Mouse (Mus musculus) spleen, adult 18-20 months (tissue): ENCODE data around the gene 4931428L18Rik.
"Not testable (repeated sequence)": the region's sequence is repeated elsewhere in the genome, so short reads cannot be mapped to it uniquely, and the experiment has no call there.

Experiments used
- DNase-seq, 2 experiments: peaks; one replicate each; pipeline ENCODE4 v3.0.0; 2022; ENCODE audit warnings: mixed read lengths in 2 of 2

The 4931428L18Rik gene

GRCm38 (mm10) chr1:31051370-31051921 is 171.0 kb downstream of the 4931428L18Rik start:
- no peak for DNase-seq

GRCm38 (mm10) chr1:31049954-31050652 is 172.4 kb downstream of the 4931428L18Rik start:
- no peak for DNase-seq

- DNase-seq, result no peak
These were observed 179.3 kb downstream of the 4931428L18Rik start for GRCm38 (mm10) chr1:31043208-31043607.

GRCm38 (mm10) chr1:31042793-31043192 is 179.7 kb downstream of the 4931428L18Rik start:
- no peak for DNase-seq

GRCm38 (mm10) chr1:31033851-31034534 is 188.5 kb downstream of the 4931428L18Rik start:
- DNase-seq, result no peak

GRCm38 (mm10) chr1:31032351-31032750 is 190.1 kb downstream of the 4931428L18Rik start:
- no peak for DNase-seq

GRCm38 (mm10) chr1:31023173-31023572 is 199.3 kb downstream of the 4931428L18Rik start:
- no peak for DNase-seq

GRCm38 (mm10) chr1:31019283-31019682 is 203.2 kb downstream of the 4931428L18Rik start:
- no peak for DNase-seq

GRCm38 (mm10) chr1:31017377-31017776 is 205.1 kb downstream of the 4931428L18Rik start:
- no peak for DNase-seq

GRCm38 (mm10) chr1:31016068-31016467 is 206.4 kb downstream of the 4931428L18Rik start:
- no peak for DNase-seq

- DNase-seq, result no peak
These were observed 207.2 kb downstream of the 4931428L18Rik start for GRCm38 (mm10) chr1:31015261-31015660.

- not testable (repeated sequence) for DNase-seq
These were observed 244.6 kb downstream of the 4931428L18Rik start, which contains the start of gene AC153137.1 for GRCm38 (mm10) chr1:30977868-30978267. Gene AC153137.1 (minus strand): TSS chr1:30977968.

GRCm38 (mm10) chr1:30977239-30977638 is 245.2 kb downstream of the 4931428L18Rik start:
- DNase-seq, result not testable (repeated sequence)

GRCm38 (mm10) chr1:30951795-30952194 is 270.7 kb downstream of the 4931428L18Rik start:
- DNase-seq, result no peak

GRCm38 (mm10) chr1:30950456-30950835 is 272.0 kb downstream of the 4931428L18Rik start:
- no peak for DNase-seq

- DNase-seq, result peak; percentile 93 to 94
These were observed 272.6 kb downstream of the 4931428L18Rik start for GRCm38 (mm10) chr1:30949710-30950455.

GRCm38 (mm10) chr1:30948950-30949639 is 273.4 kb downstream of the 4931428L18Rik start:
- peak; percentile 43 to 62 for DNase-seq

GRCm38 (mm10) chr1:30948361-30948949 is 274.0 kb downstream of the 4931428L18Rik start:
- DNase-seq, result peak in 1 of 2 experiments; percentile 24
